Mouse (Mus musculus) heart, embryonic 13.5 days (tissue): ENCODE data around the gene Saa2. TPM values are rescaled to one million over a fixed set of nuclear protein-coding genes. Genes with fewer than 3 reads are reported as not detected.

Experiments
- ATAC-seq: fragments of 200-750 bp; cut with Nextera tagmentation; 2 replicates; pipeline ENCODE4 v1.8.0; 2017; ENCODE audit warnings: moderate TSS enrichment; ENCODE audit not compliant: insufficient number of reproducible peaks, low FRiP score, low TSS enrichment; ENCODE audit errors: extremely low read depth
- H3K27ac ChIP-seq: fragments of 300-500 bp; sonication (generic); replicated peaks from 2 replicates; pipeline ENCODE4 v1.5.1; 2015; ENCODE audit warnings: moderate library complexity, mild to moderate bottlenecking, inconsistent platforms
- H3K27me3 ChIP-seq: fragments of 300-500 bp; sonication (generic); replicated peaks from 2 replicates; pipeline ENCODE4 v1.6.1; 2015; ENCODE audit warnings: mild to moderate bottlenecking, inconsistent platforms
- H3K36me3 ChIP-seq: fragments of 300-500 bp; sonication (generic); 2 replicates; pipeline ENCODE4 v1.6.1; 2015; ENCODE audit warnings: mild to moderate bottlenecking, inconsistent platforms
- H3K4me1 ChIP-seq: fragments of 300-500 bp; sonication (generic); 2 replicates; pipeline ENCODE4 v1.6.1; 2015; ENCODE audit warnings: inconsistent platforms
- H3K4me2 ChIP-seq: fragments of 300-500 bp; sonication (generic); 2 replicates; pipeline ENCODE4 v1.6.1; 2015; ENCODE audit warnings: inconsistent platforms, mild to moderate bottlenecking, moderate library complexity
- H3K4me3 ChIP-seq: fragments of 300-500 bp; sonication (generic); 2 replicates; pipeline ENCODE4 v1.5.1; 2015; ENCODE audit warnings: moderate library complexity, mild to moderate bottlenecking, inconsistent platforms
- H3K9ac ChIP-seq: fragments of 300-500 bp; sonication (generic); 2 replicates; pipeline ENCODE4 v1.6.1; 2015; ENCODE audit warnings: inconsistent platforms, mild to moderate bottlenecking, moderate library complexity
- H3K9me3 ChIP-seq: fragments of 300-500 bp; sonication (generic); 2 replicates; pipeline ENCODE4 v1.6.1; 2016; ENCODE audit warnings: inconsistent platforms
- WGBS: fragments of 180-500 bp; shearing (Covaris S2); methylation state at CpG from one replicate; pipeline ENCODE4 v1.1.7; 2015; ENCODE audit warnings: mixed read lengths; 5-methylcytosine and 5-hydroxymethylcytosine counted together
- polyA plus RNA-seq: library from polyadenylated mRNA; unstranded; fragments of >200 nt; fragmentation: Nextera tagmentation; extraction: Ambion mirVana; gene quantifications from 2 replicates; pipeline ENCODE4 v1.2.1, GENCODE M21; 2015

Saa2 gene
- polyA plus RNA-seq, result not detected in 2 replicates

DNA sequence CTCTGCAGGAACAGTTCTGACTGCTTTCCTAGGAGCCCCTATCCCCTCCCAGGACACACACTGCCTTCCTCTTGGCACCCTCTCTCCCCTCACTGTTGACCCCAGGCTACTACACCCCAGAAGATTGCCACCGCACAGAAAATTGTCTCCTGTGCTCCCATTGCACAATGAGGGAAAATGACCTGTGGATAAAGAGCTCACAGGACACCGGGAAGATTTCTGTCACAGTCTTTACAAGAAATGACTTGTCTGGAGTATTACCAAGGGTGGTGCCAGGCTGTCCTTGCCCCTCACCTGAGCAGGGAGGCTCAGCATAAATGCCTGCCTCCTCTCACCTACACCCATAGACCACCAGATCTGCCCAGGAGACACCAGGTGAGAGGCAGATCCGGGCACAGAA is at the start of gene Saa2:
Gene Saa2, plus strand, starts transcription at position 301 of the 400 bp plus-strand sequence.
- no peak for ATAC-seq
- 59% methylated on average over 3 of the region's 3 CpGs for WGBS
- Histone ChIP-seq H3K36me3 (no peaks in the 10 kb centered on the region), H3K9me3 (no peaks in the 10 kb centered on the region), H3K27me3 (no peaks in the 10 kb centered on the region), H3K27ac (no peak within 1 kb of the TSS), H3K4me1 (0 out of 2 replicates have a peak, but pooled peaks cover 5% of the 10 kb centered on the region), H3K4me2 (no peak within 1 kb of the TSS), H3K4me3 (no peak within 1 kb of the TSS), H3K9ac (no peak within 1 kb of the TSS)

DNA sequence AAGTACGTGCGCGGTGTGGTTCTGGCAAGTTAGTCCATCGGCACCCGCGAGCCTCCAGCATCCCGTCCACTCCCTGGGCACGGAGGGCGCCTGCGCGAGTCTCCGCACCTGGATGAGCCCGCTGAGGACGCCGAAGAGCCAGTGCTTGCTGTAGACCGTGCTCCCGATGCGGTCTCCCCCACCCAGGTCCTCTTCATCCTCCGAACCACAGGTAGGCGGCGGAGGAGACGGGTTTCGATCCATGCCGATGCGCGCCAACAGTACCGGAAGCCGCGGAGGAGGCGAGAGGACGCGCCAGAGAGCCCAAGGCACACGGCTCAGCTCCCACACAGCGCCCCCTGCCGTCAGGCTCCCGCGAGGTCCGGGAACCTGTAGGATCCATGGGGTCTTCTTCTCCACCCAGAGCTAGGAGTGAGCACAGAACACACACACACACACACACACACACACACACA is 41.2 kb upstream of the Saa2 start, which contains the start of gene Saal1:
Gene Saal1, minus strand, starts transcription at position 291 of the 455 bp plus-strand sequence.
- Histone ChIP-seq H3K4me3 (peak within 1 kb of the TSS; percentile 91), H3K27ac (peak within 1 kb of the TSS; percentile 63), H3K27me3 (peaks cover 6% of the 10 kb centered on the region; the same call in 1 of the 2 replicates), H3K9ac (peak within 1 kb of the TSS; percentile 95), H3K4me2 (peak within 1 kb of the TSS; percentile 75), H3K4me1 (peaks cover 10% of the 10 kb centered on the region), H3K36me3 (peaks cover 29% of the 10 kb centered on the region), H3K9me3 (no peaks in the 10 kb centered on the region)
- ATAC-seq, result peak; percentile 81
- under 1% methylated on average over 38 of the region's 38 CpGs for WGBS

DNA sequence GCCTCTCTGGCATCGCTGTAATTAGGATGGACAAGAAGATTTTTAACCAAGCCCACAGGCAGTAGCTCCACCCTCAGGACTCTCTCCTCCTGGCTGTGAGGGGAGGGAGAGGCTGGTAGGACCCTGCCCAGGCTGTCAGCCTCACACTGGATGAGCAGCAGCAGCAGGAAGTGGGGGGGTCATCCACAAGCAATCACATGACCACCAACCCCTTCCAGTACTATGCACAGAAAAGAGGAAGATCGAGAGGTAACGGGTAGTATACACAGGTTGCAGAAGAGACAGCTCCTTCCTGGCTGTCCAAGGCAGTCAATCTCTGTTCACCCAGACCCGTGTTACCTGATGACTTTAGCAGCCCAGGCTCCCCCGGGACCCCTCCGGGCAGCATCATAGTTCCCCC is 39.3 kb upstream of the Saa2 start:
- ATAC-seq, result no peak
- H3K27ac ChIP-seq, result no peak overlapping the region
- H3K9me3 ChIP-seq, result no peaks in the 10 kb centered on the region
- peaks cover 11% of the 10 kb centered on the region for H3K36me3 ChIP-seq
- H3K27me3 ChIP-seq, result peaks cover 6% of the 10 kb centered on the region; the same call in 1 of the 2 replicates
- H3K9ac ChIP-seq, result no peak overlapping the region
- peaks cover 10% of the 10 kb centered on the region for H3K4me1 ChIP-seq
- H3K4me3 ChIP-seq, result no peak overlapping the region
- no peak overlapping the region for H3K4me2 ChIP-seq
- WGBS, result 64% methylated on average over 6 of the region's 6 CpGs

DNA sequence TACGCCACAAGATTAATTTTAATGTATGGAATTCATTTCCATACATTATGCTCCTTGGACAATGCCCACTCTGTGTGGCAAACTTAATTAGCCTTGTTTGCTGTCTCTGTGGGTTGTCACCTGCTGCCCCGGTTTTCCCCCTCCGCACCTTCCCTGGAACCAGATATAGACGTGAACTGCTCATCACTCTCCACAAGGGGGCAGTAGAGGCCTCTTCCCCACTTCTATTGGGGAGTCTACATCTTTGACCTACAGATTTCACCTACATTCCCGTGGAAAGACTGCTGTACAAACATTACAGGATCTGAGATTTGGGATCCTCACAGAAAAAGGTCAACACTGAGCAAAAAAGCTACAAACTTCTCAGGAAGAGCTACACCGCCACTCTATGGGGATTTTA is 37.1 kb upstream of the Saa2 start:
- no peak for ATAC-seq
- WGBS, result 27% methylated on average over 6 of the region's 6 CpGs
- no peak overlapping the region for H3K4me3 ChIP-seq
- H3K36me3 ChIP-seq, result no peaks in the 10 kb centered on the region
- H3K9me3 ChIP-seq, result no peaks in the 10 kb centered on the region
- no peak overlapping the region for H3K9ac ChIP-seq
- H3K27me3 ChIP-seq, result peaks cover 15% of the 10 kb centered on the region; the same call in 1 of the 2 replicates
- peaks cover 3% of the 10 kb centered on the region for H3K4me1 ChIP-seq
- no peak overlapping the region for H3K4me2 ChIP-seq
- H3K27ac ChIP-seq, result no peak overlapping the region

DNA sequence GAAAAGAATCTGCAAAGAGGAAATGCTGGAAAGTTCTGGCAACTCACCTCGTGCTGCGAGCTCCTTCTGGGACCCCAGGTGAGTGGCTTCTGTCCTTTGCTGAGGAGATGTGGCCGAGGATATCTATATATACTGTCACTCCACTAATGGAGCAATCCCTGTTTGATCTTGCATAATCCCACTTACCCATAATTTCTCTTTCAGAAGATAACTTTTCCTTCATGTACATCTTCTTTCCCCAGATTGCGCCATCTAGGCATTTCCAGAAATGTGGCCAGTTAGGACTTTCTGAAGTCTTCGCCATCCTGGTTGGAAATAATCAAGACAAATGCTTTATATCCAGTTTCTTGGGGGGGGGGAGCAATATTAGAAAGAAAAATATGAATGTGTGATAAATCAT is 36.0 kb upstream of the Saa2 start, which contains the start of gene Saa3:
Gene Saa3, minus strand, starts transcription at position 101 of the 400 bp plus-strand sequence.
- no peak within 1 kb of the TSS for H3K9ac ChIP-seq
- no peak within 1 kb of the TSS for H3K4me2 ChIP-seq
- H3K9me3 ChIP-seq, result no peaks in the 10 kb centered on the region
- H3K4me1 ChIP-seq, result no peaks in the 10 kb centered on the region
- no peaks in the 10 kb centered on the region for H3K36me3 ChIP-seq
- 74% methylated on average over 5 of the region's 5 CpGs for WGBS
- peaks cover 18% of the 10 kb centered on the region for H3K27me3 ChIP-seq
- no peak within 1 kb of the TSS for H3K27ac ChIP-seq
- no peak within 1 kb of the TSS for H3K4me3 ChIP-seq
- ATAC-seq, result no peak

DNA sequence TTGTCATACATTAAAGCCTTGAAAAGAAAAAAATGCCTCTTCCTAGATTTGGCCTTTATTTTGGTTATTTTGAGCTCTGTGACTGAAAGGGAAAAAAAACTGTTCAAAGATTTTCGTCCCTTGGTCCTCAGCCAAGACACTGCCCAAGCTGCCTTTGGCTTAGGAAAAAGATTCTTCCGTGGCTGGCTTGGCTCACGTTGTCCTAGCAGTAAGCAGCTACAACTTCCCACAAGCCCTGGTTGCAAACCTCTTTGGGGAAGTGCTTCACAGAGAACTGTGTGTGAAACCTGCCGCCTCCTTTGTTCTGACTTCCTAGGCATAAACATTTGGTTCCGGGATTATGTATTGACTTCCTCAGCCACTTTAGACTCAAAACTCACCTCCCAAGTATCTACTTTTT is 34.7 kb upstream of the Saa2 start:
- Histone ChIP-seq H3K27me3 (peaks cover 26% of the 10 kb centered on the region), H3K9me3 (no peaks in the 10 kb centered on the region), H3K4me2 (no peak overlapping the region), H3K4me1 (no peaks in the 10 kb centered on the region), H3K9ac (no peak overlapping the region), H3K36me3 (no peaks in the 10 kb centered on the region), H3K27ac (no peak overlapping the region), H3K4me3 (no peak overlapping the region)
- WGBS, result 46% methylated on average over 5 of the region's 5 CpGs
- ATAC-seq, result no peak

DNA sequence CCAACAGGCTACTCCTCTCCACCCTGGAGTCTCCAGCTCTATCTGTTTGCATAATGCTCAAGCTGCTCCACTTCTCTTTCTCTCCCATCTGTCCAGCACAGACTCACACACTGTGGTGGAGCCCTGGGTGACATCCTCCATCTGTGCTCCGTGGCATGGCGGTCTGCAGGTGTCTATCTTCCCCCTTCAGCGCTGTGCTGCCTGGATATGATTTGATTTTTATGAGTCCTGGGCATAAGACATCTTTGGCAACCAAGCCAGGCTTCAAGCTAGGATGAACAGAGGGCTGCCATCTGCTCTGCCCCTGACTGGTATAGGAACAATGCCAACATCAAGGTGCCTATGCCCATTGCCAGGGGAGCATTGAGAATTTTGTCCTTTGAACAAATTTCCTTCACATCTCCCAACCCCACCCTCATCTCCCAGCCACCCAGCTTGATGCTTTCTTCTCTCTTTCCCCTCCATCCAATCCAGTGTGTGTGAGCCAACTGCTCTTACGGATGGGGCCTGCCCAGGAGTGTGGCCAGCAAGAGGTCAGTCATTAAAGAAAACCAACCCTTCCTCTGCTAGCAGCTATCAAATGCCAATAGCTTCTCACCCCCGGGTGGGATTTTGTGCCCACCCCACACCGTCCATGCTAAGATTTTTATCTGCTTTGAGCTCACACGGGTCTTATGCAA is 32.9 kb upstream of the Saa2 start:
- Histone ChIP-seq H3K9ac (no peak overlapping the region), H3K4me3 (no peak overlapping the region), H3K27me3 (peaks cover 21% of the 10 kb centered on the region), H3K36me3 (no peaks in the 10 kb centered on the region), H3K4me2 (no peak overlapping the region), H3K27ac (no peak overlapping the region), H3K9me3 (no peaks in the 10 kb centered on the region), H3K4me1 (no peaks in the 10 kb centered on the region)
- WGBS, result 74% methylated on average over 7 of the region's 7 CpGs
- no peak for ATAC-seq

DNA sequence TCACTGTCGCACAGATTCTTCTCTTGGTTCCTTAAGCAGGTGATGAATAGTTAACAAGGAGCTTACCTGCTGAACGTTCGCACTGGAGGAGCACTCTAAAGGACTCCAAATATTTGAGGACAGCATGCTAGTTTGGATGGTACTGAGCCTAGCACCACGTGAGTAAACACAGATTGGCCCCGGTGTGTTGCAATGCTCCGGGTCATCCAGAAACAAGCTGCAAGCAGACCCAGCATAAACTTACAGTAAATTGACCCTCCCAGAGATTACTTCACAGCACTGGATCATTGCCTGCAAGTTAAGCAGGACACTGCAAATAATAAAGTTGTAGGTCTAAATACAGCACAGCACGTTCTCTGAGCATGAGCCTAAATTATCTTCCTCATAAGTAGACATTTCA is 32.1 kb upstream of the Saa2 start:
- H3K9ac ChIP-seq, result no peak overlapping the region
- WGBS, result 71% methylated on average over 7 of the region's 7 CpGs
- no peak overlapping the region for H3K4me3 ChIP-seq
- no peak for ATAC-seq
- H3K36me3 ChIP-seq, result no peaks in the 10 kb centered on the region
- H3K4me1 ChIP-seq, result no peaks in the 10 kb centered on the region
- H3K9me3 ChIP-seq, result no peaks in the 10 kb centered on the region
- peaks cover 20% of the 10 kb centered on the region for H3K27me3 ChIP-seq
- H3K4me2 ChIP-seq, result no peak overlapping the region
- no peak overlapping the region for H3K27ac ChIP-seq

DNA sequence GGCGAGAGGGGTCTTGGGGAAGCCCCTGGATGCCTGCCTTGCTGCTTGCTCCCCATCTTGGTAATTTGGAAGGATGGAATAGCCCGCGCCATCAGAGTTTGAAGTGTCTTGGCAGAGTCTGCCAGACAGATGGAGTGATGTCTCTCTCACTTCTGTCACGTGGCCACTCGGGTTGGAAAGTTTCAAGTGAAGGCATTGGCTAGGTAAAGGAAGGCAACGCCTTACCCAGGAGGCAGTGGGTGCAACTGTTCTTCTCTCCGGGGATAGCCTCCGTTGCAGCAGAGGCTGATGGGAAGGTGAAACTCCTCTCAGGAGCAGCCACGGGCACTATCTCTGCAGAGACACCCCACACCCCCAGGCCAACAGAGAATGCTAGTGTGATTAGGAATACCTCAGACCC is 31.1 kb upstream of the Saa2 start:
- no peak overlapping the region for H3K4me3 ChIP-seq
- WGBS, result 69% methylated on average over 9 of the region's 9 CpGs
- no peak overlapping the region for H3K4me2 ChIP-seq
- H3K27ac ChIP-seq, result no peak overlapping the region
- peaks cover 20% of the 10 kb centered on the region for H3K27me3 ChIP-seq
- H3K9me3 ChIP-seq, result no peaks in the 10 kb centered on the region
- H3K4me1 ChIP-seq, result no peaks in the 10 kb centered on the region
- ATAC-seq, result no peak
- no peaks in the 10 kb centered on the region for H3K36me3 ChIP-seq
- no peak overlapping the region for H3K9ac ChIP-seq

DNA sequence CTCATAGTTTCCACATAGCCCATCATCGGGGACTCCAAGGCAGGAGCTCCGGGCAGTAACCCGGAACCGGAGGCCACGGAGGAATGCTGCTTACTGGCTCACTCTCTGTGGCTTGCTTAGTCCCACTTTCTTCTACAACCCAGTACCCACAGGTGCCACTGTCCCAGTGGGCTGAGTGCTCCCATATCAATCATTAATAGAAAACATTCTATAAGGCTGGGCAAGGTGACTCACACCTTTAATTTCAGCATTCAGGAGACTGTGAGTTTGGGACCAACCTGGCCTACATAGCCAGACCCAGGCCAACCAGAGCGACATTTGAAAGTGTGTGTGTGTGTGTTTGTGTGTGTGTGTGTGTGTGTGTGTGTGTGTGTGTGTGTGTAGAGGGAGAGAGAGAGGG is 28.2 kb upstream of the Saa2 start:
- Histone ChIP-seq H3K4me3 (no peak overlapping the region), H3K36me3 (no peaks in the 10 kb centered on the region), H3K27me3 (peaks cover 15% of the 10 kb centered on the region), H3K9me3 (no peaks in the 10 kb centered on the region), H3K4me1 (no peaks in the 10 kb centered on the region), H3K27ac (no peak overlapping the region), H3K4me2 (no peak overlapping the region), H3K9ac (no peak overlapping the region)
- 88% methylated on average over 6 of the region's 6 CpGs for WGBS
- no peak for ATAC-seq

DNA sequence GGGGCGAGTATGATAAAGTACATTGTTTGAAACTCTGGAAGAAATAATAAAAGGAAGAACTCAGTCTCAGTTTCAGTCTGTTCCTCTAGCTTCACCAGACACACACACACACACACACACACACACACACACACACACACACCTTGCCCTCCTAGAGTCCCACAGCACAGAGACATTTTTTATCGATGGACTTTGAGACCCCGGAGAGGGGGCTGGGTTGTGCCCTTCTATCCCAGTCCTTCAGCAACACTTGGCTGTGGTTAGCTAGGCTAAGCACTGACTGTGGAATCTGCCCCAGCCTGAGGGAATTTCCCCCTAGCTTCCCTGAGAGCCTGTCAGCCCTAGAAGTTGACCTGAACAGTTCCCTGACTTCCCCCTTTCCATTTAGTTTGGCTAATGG is 27.7 kb upstream of the Saa2 start:
- no peaks in the 10 kb centered on the region for H3K9me3 ChIP-seq
- no peak overlapping the region for H3K4me3 ChIP-seq
- no peak overlapping the region for H3K9ac ChIP-seq
- H3K4me2 ChIP-seq, result no peak overlapping the region
- H3K36me3 ChIP-seq, result no peaks in the 10 kb centered on the region
- peaks cover 12% of the 10 kb centered on the region for H3K27me3 ChIP-seq
- WGBS, result 69% methylated on average over 3 of the region's 3 CpGs
- ATAC-seq, result no peak
- no peaks in the 10 kb centered on the region for H3K4me1 ChIP-seq
- no peak overlapping the region for H3K27ac ChIP-seq

DNA sequence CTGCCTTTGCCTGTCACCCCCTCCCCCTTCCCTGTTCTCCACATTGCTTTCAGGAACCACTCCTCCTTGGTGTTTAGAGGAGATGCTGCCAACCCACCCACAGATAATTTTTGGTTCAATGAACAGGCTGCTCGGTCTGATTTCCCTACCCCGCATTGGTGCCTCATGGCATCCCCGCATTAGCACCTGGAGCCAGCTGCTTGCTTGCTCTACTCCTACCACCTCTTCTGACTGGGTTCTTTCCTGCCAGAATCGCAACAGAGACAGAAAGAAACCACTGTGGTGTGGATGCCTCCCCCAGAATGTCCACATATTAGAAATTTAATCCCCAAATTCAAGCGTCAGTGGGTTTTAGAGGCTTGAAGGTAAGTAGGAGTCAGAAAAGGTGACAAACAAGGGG is 27.2 kb upstream of the Saa2 start:
- Histone ChIP-seq H3K4me3 (no peak overlapping the region), H3K4me2 (no peak overlapping the region), H3K4me1 (no peaks in the 10 kb centered on the region), H3K27ac (no peak overlapping the region), H3K9ac (no peak overlapping the region), H3K36me3 (no peaks in the 10 kb centered on the region), H3K27me3 (peaks cover 12% of the 10 kb centered on the region), H3K9me3 (no peaks in the 10 kb centered on the region)
- no peak for ATAC-seq
- 63% methylated on average over 5 of the region's 5 CpGs for WGBS
